Mouse (Mus musculus): ENCODE data around the gene Gpld1.

DNA sequence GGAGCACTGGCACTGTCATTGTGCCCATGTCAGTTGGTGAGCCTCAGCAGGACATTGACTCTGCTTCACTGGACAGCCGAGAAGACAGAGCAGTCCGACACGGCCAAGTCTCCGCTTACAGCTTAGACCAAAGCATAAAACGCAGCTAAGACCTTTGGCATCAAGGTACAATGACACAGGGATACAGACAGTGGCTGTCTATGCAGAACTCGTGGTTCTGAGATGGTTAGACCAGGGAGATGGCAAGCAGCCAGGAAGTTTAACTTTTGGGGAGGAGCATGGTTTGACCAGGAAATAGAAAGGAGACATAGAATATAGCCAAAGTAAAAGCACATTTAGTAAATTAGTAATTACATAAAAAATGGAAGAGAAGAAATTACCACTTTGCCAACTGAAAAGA is 46.1 kb downstream of the Gpld1 start:
- TF ChIP-seq POLR2A (IDR thresholded peaks at IDR 0.05; ENCODE audit: low read depth, low read length) (no peak), CTCF (IDR thresholded peaks at IDR 0.05; ENCODE audit: extremely low read depth, insufficient read depth, insufficient read length, insufficient replicate concordance) (no peak)
